Mouse (Mus musculus): ENCODE measurements at regions not wholly inside any gene's neighbourhood (a gene's known extent, or its start where the extent isn't known, plus 50 kb on each side); places are given as distances from the start of the nearest gene placed in this dataset.

DNA sequence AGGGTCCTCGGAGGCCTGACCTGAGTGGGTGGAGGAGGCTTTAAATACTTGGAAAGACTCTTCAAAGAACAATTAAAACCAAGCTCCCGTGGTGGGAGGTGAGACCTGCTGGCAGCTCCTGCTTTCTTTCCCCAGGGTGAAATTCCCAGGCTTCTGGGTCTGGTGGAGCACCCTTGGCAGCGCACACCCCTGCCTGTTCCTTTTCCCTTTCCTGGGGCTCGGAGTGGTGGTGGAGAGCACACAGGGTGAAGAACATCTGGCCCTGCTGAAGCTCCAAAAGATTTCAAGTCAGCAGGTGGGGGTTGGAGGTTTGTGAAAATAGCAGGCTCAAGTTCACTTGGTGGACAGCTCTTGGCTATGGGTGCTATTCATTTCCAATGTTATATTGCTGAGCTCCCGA, 459.6 kb downstream of the Klf5 start:
- TF ChIP-seq USF1 (IDR thresholded peaks at IDR 0.05; ENCODE audit: low read depth, low read length) (no peak), JUND (IDR thresholded peaks at IDR 0.05; ENCODE audit: low read depth, low read length) (no peak), MXI1 (IDR thresholded peaks at IDR 0.05; ENCODE audit: low read depth, low read length) (no peak), RAD21 (IDR thresholded peaks at IDR 0.05; ENCODE audit: low read depth, low read length) (no peak), POLR2A (IDR thresholded peaks at IDR 0.05; ENCODE audit: control insufficient read depth in 1 of 2, insufficient read depth in 1 of 2, low read depth in 1 of 2, low read length in 2 of 2, poor library complexity in 1 of 2) (no peak), POLR2AphosphoS5 (IDR thresholded peaks at IDR 0.05; ENCODE audit: borderline replicate concordance, low read depth, low read length) (no peak), TBP (IDR thresholded peaks at IDR 0.05; ENCODE audit: low read depth, low read length) (no peak), HCFC1 (IDR thresholded peaks at IDR 0.05; ENCODE audit: low read depth, low read length) (no peak), CTCF (IDR thresholded peaks at IDR 0.05 in 2 of 3, conservative IDR thresholded peaks at IDR 0.05 in 1 of 3; ENCODE audit: control insufficient read depth in 1 of 3, insufficient read depth in 1 of 3, low read depth in 2 of 3, low read length in 3 of 3, poor library complexity in 1 of 3, severe bottlenecking in 1 of 3) (no peak), UBTF (IDR thresholded peaks at IDR 0.05; ENCODE audit: borderline replicate concordance, insufficient read depth, low read depth, low read length) (no peak), E2F4 (IDR thresholded peaks at IDR 0.05; ENCODE audit: borderline replicate concordance, low read depth, low read length) (no peak), CHD1 (IDR thresholded peaks at IDR 0.05; ENCODE audit: low read depth, low read length) (no peak)
